In the genomic region with DNA sequence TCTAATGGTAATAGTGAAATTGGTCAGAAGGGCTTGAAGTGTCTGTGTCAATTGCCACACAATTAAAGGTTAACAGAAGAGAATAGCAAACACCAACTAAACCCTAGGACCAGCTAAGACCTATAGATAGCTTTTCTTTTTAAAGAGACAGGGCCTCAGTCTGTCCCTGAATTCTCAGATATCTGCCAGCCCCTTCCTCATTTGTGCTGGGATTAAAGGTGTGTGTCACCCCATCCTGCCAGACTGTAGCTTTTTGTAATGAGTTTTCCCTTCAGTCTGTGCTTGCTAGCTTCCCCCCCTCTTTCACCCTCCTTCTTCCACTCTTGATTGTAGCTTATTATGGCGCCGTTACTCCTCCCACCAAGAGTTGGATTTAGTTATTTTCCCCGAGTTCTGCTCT, we compare ENCODE assay signal across 6 mouse cellular contexts. TPM values are rescaled to one million over a fixed set of nuclear protein-coding genes. Genes with fewer than 3 reads are reported as not detected.
"Had no signal": no experiment of that assay in that cellular context is flagged by ENCODE, and none has a peak within 500 bp of the region (broad histone marks: within the 10 kb centered on the region; RNA-seq: fewer than 3 reads in every experiment).

No protein-coding gene starts in this region.

RNA-seq across cellular contexts. Expression of a gene that starts 52.3 kb away (rescaled TPM):
- total RNA-seq: neutrophil, adult 5-6 weeks had no signal
- polyA plus RNA-seq: spleen, adult 2 months; stomach, embryonic 14.5 days; stomach, embryonic 15.5 days; stomach, embryonic 16.5 days; thymus, postnatal 0 days had no signal
